Mouse (Mus musculus) stomach, postnatal 0 days (tissue): ENCODE data around the gene Pld3.

Source experiments
- CTCF ChIP-seq: IDR thresholded peaks from 2 replicates; pipeline ENCODE4 v1.5.1; 2016; ENCODE audit warnings: antibody characterized with exemption, low read depth, mild to moderate bottlenecking, moderate library complexity
- EP300 ChIP-seq: optimal IDR thresholded peaks from 2 replicates; pipeline ENCODE3; 2016; ENCODE audit warnings: antibody characterized with exemption

- TF ChIP-seq CTCF (no peak), EP300 (no peak)
These were observed 21.3 kb downstream of the Pld3 start for GRCm38 (mm10) chr7:27531707-27532106.
